Mouse (Mus musculus) forebrain, postnatal 0 days (tissue): ENCODE data around the gene Banf1. TPM values are rescaled to one million over a fixed set of nuclear protein-coding genes. Genes with fewer than 3 reads are reported as not detected.

Experiments
- ATAC-seq: fragments of 200-750 bp; cut with Nextera tagmentation; 2 replicates; pipeline ENCODE4 v1.8.0; 2017; ENCODE audit warnings: mild to moderate bottlenecking, moderate library complexity
- DNase-seq: peaks from one replicate; pipeline ENCODE4 v3.0.0-alpha.2; 2015
- H3K27ac ChIP-seq: fragments of 300-500 bp; sonication (generic); 2 replicates; pipeline ENCODE4 v1.5.1; 2014; ENCODE audit warnings: low read depth, mild to moderate bottlenecking, antibody characterized with exemption, low read length, moderate library complexity, mixed read lengths
- H3K27me3 ChIP-seq: fragments of 300-500 bp; sonication (generic); 2 replicates; pipeline ENCODE4 v1.6.1; 2014; ENCODE audit warnings: mild to moderate bottlenecking, low read length, mixed read lengths; ENCODE audit not compliant: insufficient read depth
- H3K36me3 ChIP-seq: fragments of 300-500 bp; sonication (generic); 2 replicates; pipeline ENCODE4 v1.6.1; 2014; ENCODE audit warnings: mild to moderate bottlenecking, moderate library complexity; ENCODE audit not compliant: insufficient read depth
- H3K4me1 ChIP-seq: fragments of 300-500 bp; sonication (generic); 2 replicates; pipeline ENCODE4 v1.6.1; 2014; ENCODE audit warnings: antibody characterized with exemption; ENCODE audit not compliant: insufficient read depth
- H3K4me2 ChIP-seq: fragments of 300-500 bp; sonication (generic); 2 replicates; pipeline ENCODE4 v1.6.1; 2014; ENCODE audit warnings: low read depth, mild to moderate bottlenecking, moderate library complexity
- H3K4me3 ChIP-seq: fragments of 300-500 bp; sonication (generic); 2 replicates; pipeline ENCODE4 v1.5.1; 2014; ENCODE audit warnings: low read depth, low read length, mixed read lengths
- H3K9ac ChIP-seq: fragments of 300-500 bp; sonication (generic); 2 replicates; pipeline ENCODE4 v1.6.1; 2014; ENCODE audit warnings: mild to moderate bottlenecking
- H3K9me3 ChIP-seq: fragments of 300-500 bp; sonication (generic); 2 replicates; pipeline ENCODE4 v1.6.1; 2016; ENCODE audit warnings: low read length
- CTCF ChIP-seq: sonication (generic); IDR thresholded peaks from 2 replicates; pipeline ENCODE4 v1.5.1; 2016; ENCODE audit warnings: antibody characterized with exemption, control low read depth, low read depth
- WGBS: fragments of 180-500 bp; shearing (Covaris S2); extraction: QIAGEN DNeasy Blood & Tissue Kit; methylation state at CpG from one replicate; pipeline ENCODE4 v1.1.7; 2014; 5-methylcytosine and 5-hydroxymethylcytosine counted together
- polyA plus RNA-seq: library from polyadenylated mRNA; unstranded; fragments of >200 nt; fragmentation: Nextera tagmentation; extraction: Ambion mirVana; gene quantifications from 2 replicates; pipeline ENCODE4 v1.2.1, GENCODE M21; 2015
- total RNA-seq: library from RNA; depleted of rRNA; stranded (reverse); fragments of >200 nt; gene quantifications from 2 replicates; pipeline ENCODE4 v1.2.3, GENCODE M21; 2014; rRNA removed

Gene Banf1
- total and polyA plus RNA-seq, 2 experiments from 2014 or later, result 72.5 to 379 TPM

- no peak for ATAC-seq
- no peak overlapping the region for H3K4me3 ChIP-seq
Measured at GRCm38 (mm10) chr19:5323801-5324200, 43.2 kb downstream of the Banf1 start.

More at GRCm38 (mm10) chr19:5323801-5324200, 43.2 kb downstream of the Banf1 start:
- H3K4me2 ChIP-seq, result no peak overlapping the region
- H3K4me1 ChIP-seq, result no peaks in the 10 kb centered on the region
- no peak overlapping the region for H3K27ac ChIP-seq
- H3K9ac ChIP-seq, result no peak overlapping the region
- no peak for DNase-seq
- H3K36me3 ChIP-seq, result no peaks in the 10 kb centered on the region
- TF ChIP-seq CTCF, result no peak
- H3K27me3 ChIP-seq, result no peaks in the 10 kb centered on the region
- H3K9me3 ChIP-seq, result no peaks in the 10 kb centered on the region
- 60% methylated on average over 17 of the region's 17 CpGs for WGBS

Other genes starting within 250 kb of the Banf1 start
- gene Klc2, start 248.6 kb downstream of the Banf1 start, total RNA-seq, result 138 and 146 TPM in 2 replicates
- 54.5 and 58.6 TPM in 2 replicates for gene Klc2, start 248.6 kb downstream of the Banf1 start, polyA plus RNA-seq
- 54.5 and 84.6 TPM in 2 replicates for gene Pacs1, start 94.0 kb downstream of the Banf1 start, total RNA-seq
- gene Pacs1, start 94.0 kb downstream of the Banf1 start, polyA plus RNA-seq, result 35.3 and 44.7 TPM in 2 replicates
- 226 and 261 TPM in 2 replicates for gene Sf3b2, start 71.7 kb downstream of the Banf1 start, total RNA-seq
- gene Sf3b2, start 71.7 kb downstream of the Banf1 start, polyA plus RNA-seq, result 310 and 345 TPM in 2 replicates
- 14.8 and 19.4 TPM in 2 replicates for gene Gal3st3, start 68.8 kb downstream of the Banf1 start, total RNA-seq
- 46.9 and 50.4 TPM in 2 replicates for gene Gal3st3, start 68.8 kb downstream of the Banf1 start, polyA plus RNA-seq
- gene Catsper1, start 31.4 kb downstream of the Banf1 start, total RNA-seq, result not detected in 2 replicates
- gene Catsper1, start 31.4 kb downstream of the Banf1 start, polyA plus RNA-seq, result not detected in 2 replicates
- 0.76 and 2.4 TPM in 2 replicates for gene Cst6, start 17.6 kb downstream of the Banf1 start, total RNA-seq
- 9.6 and 15.8 TPM in 2 replicates for gene Cst6, start 17.6 kb downstream of the Banf1 start, polyA plus RNA-seq
- 31.4 and 34.7 TPM in 2 replicates for gene Eif1ad, start 427 bp downstream of the Banf1 start, total RNA-seq
- gene Eif1ad, start 427 bp downstream of the Banf1 start, polyA plus RNA-seq, result 38.4 and 45.3 TPM in 2 replicates
- gene Sart1, start 21.5 kb upstream of the Banf1 start, total RNA-seq, result 49.2 and 55.1 TPM in 2 replicates
- gene Sart1, start 21.5 kb upstream of the Banf1 start, polyA plus RNA-seq, result 38.8 and 53.5 TPM in 2 replicates
- 0.43 TPM in 1 of 2 replicates, not detected in the other for gene Tsga10ip, start 35.4 kb upstream of the Banf1 start, total RNA-seq
- gene Tsga10ip, start 35.4 kb upstream of the Banf1 start, polyA plus RNA-seq, result 0.08 and 0.13 TPM in 2 replicates
- gene Drap1, start 57.8 kb upstream of the Banf1 start, total RNA-seq, result 171 and 202 TPM in 2 replicates
- gene Drap1, start 57.8 kb upstream of the Banf1 start, polyA plus RNA-seq, result 353 and 391 TPM in 2 replicates
- gene AI837181, start 58.0 kb upstream of the Banf1 start, total RNA-seq, result 56.6 and 59.5 TPM in 2 replicates
- 72.5 and 72.7 TPM in 2 replicates for gene AI837181, start 58.0 kb upstream of the Banf1 start, polyA plus RNA-seq
- 0.19 TPM in 1 of 2 replicates, not detected in the other for gene Fosl1, start 80.4 kb upstream of the Banf1 start, total RNA-seq
- not detected in 2 replicates for gene Fosl1, start 80.4 kb upstream of the Banf1 start, polyA plus RNA-seq
- 19.3 and 21.2 TPM in 2 replicates for gene Ccdc85b, start 90.7 kb upstream of the Banf1 start, total RNA-seq
- gene Ccdc85b, start 90.7 kb upstream of the Banf1 start, polyA plus RNA-seq, result 15.3 and 16.2 TPM in 2 replicates
- 116 and 125 TPM in 2 replicates for gene Fibp, start 93.4 kb upstream of the Banf1 start, total RNA-seq
- gene Fibp, start 93.4 kb upstream of the Banf1 start, polyA plus RNA-seq, result 175 and 180 TPM in 2 replicates
- 1.0 and 1.7 TPM in 2 replicates for gene Ctsw, start 101.3 kb upstream of the Banf1 start, total RNA-seq
- 2.3 and 2.5 TPM in 2 replicates for gene Ctsw, start 101.3 kb upstream of the Banf1 start, polyA plus RNA-seq
- gene Efemp2, start 106.8 kb upstream of the Banf1 start, total RNA-seq, result 25.9 and 26.4 TPM in 2 replicates
- gene Efemp2, start 106.8 kb upstream of the Banf1 start, polyA plus RNA-seq, result 27.2 and 35.0 TPM in 2 replicates
- 51.5 and 54.8 TPM in 2 replicates for gene Mus81, start 121.2 kb upstream of the Banf1 start, total RNA-seq
- gene Mus81, start 121.2 kb upstream of the Banf1 start, polyA plus RNA-seq, result 29.4 and 32.6 TPM in 2 replicates
- 1,402 and 1,611 TPM in 2 replicates for gene Cfl1, start 123.3 kb upstream of the Banf1 start, total RNA-seq
- gene Cfl1, start 123.3 kb upstream of the Banf1 start, polyA plus RNA-seq, result 4,218 and 4,770 TPM in 2 replicates
- gene 1700020D05Rik, start 136.6 kb upstream of the Banf1 start, total RNA-seq, result 5.0 and 5.2 TPM in 2 replicates
- gene 1700020D05Rik, start 136.6 kb upstream of the Banf1 start, polyA plus RNA-seq, result not detected in 2 replicates
- 77.7 and 85.6 TPM in 2 replicates for gene Snx32, start 143.4 kb upstream of the Banf1 start, total RNA-seq
- gene Snx32, start 143.4 kb upstream of the Banf1 start, polyA plus RNA-seq, result 64.1 and 68.1 TPM in 2 replicates
- not detected in 2 replicates for gene Ovol1, start 193.5 kb upstream of the Banf1 start, total RNA-seq
- gene Ovol1, start 193.5 kb upstream of the Banf1 start, polyA plus RNA-seq, result 0.11 and 0.21 TPM in 2 replicates
- gene Ap5b1, start 200.9 kb upstream of the Banf1 start, total RNA-seq, result 9.0 and 9.5 TPM in 2 replicates
- 1.2 and 1.6 TPM in 2 replicates for gene Ap5b1, start 200.9 kb upstream of the Banf1 start, polyA plus RNA-seq
- gene Rnaseh2c, start 234.7 kb upstream of the Banf1 start, total RNA-seq, result 29.0 and 34.1 TPM in 2 replicates
- 49.8 and 59.9 TPM in 2 replicates for gene Rnaseh2c, start 234.7 kb upstream of the Banf1 start, polyA plus RNA-seq
- gene Kat5, start 243.1 kb upstream of the Banf1 start, total RNA-seq, result 131 and 150 TPM in 2 replicates
- gene Kat5, start 243.1 kb upstream of the Banf1 start, polyA plus RNA-seq, result 62.8 and 72.6 TPM in 2 replicates